Mouse (Mus musculus): Measurements from ENCODE around the gene Usp7.

The Usp7 gene

DNA sequence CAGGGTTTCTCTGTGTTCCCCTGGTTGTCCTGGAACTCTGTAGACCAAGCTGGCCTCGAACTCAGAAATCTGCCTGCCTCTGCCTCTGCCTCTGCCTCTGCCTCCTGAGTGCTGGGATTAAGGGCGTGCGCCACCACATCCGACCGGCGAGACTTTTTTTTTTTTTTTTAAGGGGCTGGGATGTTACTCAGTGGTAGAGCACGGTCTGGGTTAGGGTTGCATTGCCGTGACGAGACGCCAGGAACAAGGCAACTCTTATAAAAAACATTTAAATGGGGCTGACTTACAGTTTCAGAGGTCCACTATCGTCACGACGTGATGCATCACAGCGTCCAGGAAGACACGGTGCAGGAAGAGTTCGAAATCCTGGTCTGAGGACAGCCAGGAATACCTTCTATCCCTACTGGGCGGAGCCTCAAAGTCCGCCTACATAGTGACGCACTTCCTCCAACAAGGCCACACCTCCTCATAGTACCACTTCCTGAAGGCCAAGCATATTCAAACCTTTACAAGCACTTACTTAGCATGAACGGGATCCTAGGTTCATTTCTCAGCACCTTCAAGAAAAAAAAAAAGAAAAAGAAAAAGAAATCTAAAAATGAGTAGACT is at the start of gene Usp7:
Gene Usp7 (minus strand): TSS at position 360 of the 609 bp plus-strand sequence.
- DNase-seq, result no peak

DNA sequence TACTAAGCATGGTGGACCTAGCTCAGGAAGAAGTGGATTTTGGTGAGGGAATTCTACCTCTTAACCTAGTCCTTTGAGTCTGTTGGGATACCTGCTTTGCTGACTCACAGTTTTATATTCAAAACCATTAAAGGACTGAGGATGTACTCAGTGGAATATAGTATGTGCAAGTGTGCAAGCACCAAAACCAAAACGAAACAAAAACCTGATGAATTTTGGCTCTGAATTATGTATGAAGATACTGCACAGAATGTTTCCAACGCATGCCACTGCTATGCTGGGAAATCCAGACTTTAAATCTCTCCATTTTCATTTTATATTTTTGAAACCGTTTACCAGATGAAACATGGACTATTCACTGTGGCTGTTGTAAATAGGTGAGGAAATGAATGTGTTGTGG is 48.4 kb upstream of the Usp7 start:
- no peak for DNase-seq

- DNase-seq, result no peak
These were observed 46.8 kb upstream of the Usp7 start for GRCm38 (mm10) chr16:8838921-8839320.

DNA sequence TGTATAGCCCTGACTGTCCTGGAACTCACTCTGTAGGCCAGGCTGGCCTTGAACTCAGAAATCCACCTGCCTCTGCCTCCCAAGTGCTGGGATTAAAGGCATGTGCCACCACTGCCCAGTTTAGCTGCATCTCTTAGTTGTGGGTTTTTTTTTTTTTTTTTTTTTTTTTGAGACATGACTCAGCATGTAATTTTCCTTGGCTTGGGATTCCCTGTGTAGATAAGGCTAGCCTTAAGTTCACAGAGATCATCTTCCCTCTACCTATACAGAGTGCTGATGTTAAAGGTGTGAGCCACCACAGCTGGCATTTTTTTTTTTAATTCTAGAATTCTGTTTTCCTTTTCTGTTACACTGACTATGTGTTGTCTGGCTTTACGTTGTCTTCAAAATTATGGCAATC is 45.5 kb upstream of the Usp7 start:
- no peak for DNase-seq

DNA sequence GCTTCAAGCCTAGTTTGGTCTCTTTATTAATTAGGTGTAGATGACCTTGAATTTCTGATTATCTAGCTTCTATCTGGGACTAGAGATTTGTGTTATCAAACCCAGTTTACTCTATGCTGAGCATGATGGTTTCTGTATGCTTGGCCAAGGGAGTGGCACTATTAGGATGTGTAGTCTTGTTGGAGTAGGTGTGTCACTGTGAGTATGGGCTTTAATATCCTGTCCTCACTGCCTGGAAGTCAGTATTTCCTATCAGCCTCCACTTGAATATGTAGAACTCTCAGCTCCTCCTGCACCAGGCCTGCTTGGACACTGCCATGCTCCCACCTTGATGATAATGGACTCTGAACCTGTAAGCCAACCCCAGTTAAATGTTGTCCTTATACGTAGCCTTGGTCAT is 44.8 kb upstream of the Usp7 start:
- DNase-seq, result no peak

GRCm38 (mm10) chr16:8831241-8831640 is 39.1 kb upstream of the Usp7 start:
- peak; percentile 19 to 33 for DNase-seq

DNA sequence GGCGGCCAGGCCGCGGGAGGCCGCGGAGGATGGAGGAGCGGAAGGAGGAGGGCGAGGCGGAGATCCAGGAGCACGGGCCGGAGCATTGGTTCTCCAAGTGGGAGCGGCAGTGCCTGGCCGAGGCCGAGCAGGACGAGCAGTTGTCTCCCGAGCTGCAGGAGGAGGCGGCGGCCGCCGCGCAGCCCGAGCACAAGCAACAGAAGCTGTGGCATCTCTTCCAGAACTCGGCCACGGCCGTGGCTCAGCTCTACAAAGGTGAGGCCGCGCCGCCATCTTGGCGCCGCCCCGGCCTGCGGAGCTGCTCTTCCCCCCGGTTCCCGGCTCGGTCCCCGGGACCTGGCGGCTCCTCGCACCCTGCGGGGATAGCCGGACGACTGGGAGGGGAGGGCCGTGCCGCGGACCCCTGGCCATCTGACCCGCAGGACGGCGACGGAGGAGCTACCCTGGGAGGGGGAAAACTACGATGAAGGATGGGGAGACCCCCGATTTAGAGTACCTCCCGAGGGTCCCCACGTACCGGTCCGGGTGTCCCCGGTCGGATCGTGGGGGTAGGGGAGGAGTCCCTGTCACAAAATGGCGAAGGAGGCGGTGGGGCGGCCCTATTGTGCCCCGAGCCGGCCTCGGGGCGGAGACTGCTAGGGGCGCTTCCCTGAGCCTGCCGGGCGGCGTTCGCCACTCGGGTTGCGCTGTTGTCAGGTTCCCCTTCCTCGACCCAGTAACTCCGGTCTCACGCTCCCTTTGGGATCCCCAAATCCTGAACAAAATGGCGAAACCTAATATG is 38.5 kb upstream of the Usp7 start:
- peak; percentile 53 to 59 for DNase-seq

GRCm38 (mm10) chr16:8829564-8830359 is 37.7 kb upstream of the Usp7 start, which contains the start of gene 1810013L24Rik:
1810013L24Rik (plus strand) TSS chr16:8830100.
- peak; percentile 98 to 99 for DNase-seq

- peak in 1 of 2 experiments; percentile 84 for DNase-seq
These were observed 36.8 kb upstream of the Usp7 start for GRCm38 (mm10) chr16:8828636-8829563.

DNA sequence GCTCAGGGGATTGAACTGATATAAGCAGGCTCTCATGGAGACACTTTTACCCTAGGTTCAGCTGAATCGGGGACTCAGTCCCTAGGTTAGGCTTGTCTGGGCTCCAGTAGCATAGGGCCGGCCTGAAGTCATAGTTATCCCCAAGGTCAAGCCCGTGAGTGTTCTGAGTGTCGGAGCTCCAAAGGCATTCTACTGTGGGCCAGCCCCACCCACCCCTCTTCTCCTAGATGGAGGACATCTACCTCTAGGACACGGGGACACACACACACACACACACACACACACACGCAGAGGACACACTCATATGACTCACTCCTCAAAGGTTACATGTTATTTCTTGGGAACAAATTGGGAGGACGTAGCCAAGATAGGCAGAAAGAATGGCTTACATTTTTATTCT is 35.3 kb upstream of the Usp7 start:
- DNase-seq, result no peak

DNA sequence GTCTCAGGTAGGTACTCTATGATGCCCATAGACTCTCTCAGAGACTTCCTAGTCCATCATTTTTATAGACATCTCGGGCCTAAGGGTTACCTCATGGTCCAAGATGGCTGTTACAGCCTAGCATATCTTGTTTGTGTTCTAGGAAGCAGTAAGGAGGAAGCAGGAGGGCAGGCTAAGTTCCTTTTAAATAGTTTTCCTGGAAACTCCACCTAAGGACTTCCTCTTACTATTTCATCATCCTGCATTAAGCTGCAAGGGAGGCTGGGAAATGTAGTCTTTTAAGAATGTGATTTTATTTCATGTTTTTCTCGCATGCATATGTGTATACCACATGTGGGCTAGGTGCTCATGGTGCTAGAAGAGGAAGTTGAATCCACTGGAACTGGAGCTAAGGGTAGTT is 31.6 kb upstream of the Usp7 start:
- no peak for DNase-seq

DNA sequence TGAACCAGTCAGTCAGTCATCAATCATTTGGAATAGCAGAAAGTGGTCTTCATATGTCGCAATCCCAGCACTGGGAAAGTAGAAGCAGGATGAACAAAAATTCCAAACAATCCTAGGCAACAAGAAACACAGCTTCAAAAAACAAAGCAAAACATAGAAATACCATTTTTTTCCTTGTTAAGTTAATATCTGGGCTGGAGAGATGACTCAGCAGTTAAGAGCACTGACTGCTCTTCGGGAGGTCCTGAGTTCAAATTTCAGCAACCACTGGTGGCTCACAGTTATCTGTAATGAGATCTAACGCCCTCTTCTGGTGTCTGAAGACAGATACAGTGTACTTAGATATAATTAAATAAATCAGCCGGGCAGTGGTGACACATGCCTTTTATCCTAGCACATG is 30.5 kb upstream of the Usp7 start:
- no peak for DNase-seq

DNA sequence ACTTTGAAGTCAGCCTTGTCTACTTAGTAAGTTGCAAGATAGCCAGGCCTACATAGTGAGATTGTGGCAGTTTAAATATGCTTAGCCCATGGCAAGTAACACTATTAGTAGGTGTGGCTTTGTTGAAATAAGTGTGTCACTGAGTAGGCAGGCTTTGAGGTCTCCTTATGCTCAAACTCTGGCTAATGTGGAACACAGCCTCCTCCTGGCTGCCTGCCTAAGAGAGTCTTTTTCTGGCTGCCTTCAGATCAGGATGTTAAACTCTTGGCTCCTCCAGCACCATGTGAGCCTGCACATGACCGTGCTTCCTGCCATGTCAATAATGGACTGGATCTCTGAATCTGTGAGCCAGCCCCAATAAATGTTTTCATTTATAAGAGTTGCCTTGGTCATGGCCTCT is 29.3 kb upstream of the Usp7 start:
- DNase-seq, result peak; percentile 54 to 57

DNA sequence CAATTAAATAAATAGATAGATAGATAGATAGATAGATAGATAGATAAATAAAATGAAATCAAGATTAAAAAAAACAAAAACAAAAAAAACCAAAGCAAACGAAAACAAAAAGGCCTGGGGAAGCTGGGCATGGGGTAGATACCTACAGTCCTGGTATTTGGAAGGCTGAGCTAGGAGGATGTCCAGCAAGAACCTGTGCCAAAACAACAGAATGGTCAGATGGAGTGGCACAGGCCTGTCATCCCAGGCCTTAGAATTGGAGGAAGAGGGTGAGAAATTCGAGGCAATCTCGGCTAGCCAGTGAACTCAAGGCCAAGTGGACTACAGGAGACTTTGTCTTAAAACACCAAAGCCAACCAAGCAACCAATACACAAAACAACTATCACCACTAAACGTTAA is 25.8 kb upstream of the Usp7 start:
- DNase-seq, result peak in 1 of 2 experiments; percentile 22

GRCm38 (mm10) chr16:8810399-8811127 is 18.5 kb upstream of the Usp7 start:
- no peak for DNase-seq

- DNase-seq, result peak in 1 of 2 experiments; percentile 13
These were observed 14.6 kb upstream of the Usp7 start for GRCm38 (mm10) chr16:8806703-8807102.

- DNase-seq, result no peak
These were observed 3.8 kb upstream of the Usp7 start for GRCm38 (mm10) chr16:8795906-8796305.

DNA sequence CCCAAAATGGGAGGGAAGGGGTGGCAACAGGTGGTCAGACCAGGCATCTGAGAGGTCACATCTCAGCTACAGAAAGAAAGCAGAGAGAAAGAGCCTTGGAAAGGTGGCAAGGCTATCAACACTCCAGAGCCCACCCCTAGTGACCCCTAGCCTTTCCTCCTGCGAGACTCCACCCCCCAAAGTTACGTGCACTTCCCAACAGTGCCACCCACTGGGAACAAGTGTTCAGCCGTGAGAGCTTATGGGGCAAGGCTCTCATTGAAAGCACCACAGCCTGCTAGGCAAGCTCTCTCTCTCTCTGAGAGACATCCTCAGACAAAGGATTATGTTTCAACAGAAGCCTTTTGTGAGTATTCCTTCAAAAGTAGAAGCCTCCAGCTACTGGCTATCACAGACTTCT is 2.8 kb upstream of the Usp7 start:
- no peak for DNase-seq

DNA sequence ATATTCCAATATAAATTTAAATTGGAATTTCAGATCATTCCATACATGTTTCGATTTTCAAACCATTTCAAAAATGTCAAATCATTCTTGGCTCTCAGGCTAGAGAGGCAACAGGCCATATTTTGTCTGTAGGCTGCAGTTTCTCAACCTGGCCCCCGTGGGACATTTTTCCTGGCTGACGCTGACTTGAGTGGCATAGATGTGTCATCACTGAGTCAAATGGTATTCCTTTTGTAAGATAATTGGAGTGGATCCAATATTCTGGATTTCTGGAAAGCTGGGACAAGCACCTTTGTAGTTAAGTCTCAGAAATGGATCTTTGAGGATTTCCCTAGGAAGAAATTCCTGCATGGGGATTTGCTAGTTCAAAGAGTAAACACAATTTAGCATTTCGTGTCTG is 1.2 kb downstream of the Usp7 start:
- DNase-seq, result no peak

- peak in 1 of 2 experiments; percentile 6 for DNase-seq
These were observed 7.4 kb downstream of the Usp7 start for GRCm38 (mm10) chr16:8784753-8785152.

DNA sequence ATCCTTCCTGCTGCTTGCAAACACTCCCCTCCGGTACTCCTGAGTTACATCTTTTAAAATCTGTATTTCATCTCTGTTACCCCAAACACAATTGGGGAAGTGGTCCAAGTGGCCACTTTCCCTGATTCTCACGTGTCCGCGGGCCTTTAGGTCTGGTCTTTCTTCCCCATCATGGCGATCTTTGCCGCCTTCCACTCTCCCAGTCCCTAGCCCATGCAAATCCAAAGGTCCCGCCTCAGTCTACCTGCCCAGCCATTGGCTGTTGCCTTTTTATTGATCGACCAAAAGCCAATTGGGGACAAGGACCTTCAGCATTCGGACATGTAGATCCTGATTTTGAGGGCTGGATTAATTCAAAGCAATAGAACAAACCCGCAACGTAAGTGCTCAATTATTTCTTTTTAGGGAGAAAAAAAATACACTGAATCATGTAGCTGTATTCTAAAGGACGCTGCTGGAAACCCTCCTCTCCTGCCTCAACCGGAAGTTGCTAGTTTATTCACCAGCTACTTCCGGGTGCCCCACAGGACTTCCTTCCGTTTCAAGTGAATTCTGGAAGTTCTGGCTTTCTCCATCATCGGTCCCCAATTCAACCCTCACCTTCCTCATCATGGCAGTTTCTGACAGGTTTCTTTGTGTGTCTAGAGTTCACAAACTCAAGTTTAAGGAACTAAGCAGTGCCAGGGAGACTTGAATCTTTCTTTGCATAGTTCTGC is 8.8 kb downstream of the Usp7 start:
- DNase-seq, result no peak
